Mouse (Mus musculus): ENCODE data around the gene Jmjd1c. TPM values are rescaled to one million over a fixed set of nuclear protein-coding genes. Genes with fewer than 3 reads are reported as not detected.

The Jmjd1c gene
- polyA plus RNA-seq, 1 experiment: 9.6 TPM

DNA sequence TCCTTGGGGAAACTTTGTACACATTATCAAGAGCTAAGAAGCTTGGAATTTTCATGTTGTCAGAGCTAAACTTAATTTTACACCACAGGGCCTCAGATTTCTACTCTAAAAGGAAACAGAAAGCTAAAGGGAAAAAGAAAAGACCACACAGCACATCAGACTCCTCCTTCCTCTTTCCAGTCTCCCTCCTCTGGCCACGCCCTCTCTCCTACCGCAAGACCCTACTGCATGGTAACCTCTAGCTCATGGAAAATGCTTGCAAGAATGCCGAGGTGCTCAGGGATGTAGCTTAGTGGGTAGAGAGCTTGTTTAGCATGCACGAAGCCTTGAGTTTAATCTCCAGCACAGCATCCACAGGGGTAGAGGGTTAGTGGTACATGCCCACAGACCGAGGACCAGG lies 24.0 kb upstream of the Jmjd1c start:
- peak overlapping the region; percentile 2 for H3K27ac ChIP-seq (ENCODE audit: control insufficient read depth, insufficient read depth, low read depth, low read length)
- TF ChIP-seq CTCF (IDR thresholded peaks at IDR 0.05; ENCODE audit: control insufficient read depth, insufficient read depth, insufficient replicate concordance, low read depth, low read length) (no peak), POLR2A (IDR thresholded peaks at IDR 0.05; ENCODE audit: control insufficient read depth, low read depth, low read length) (no peak)
- H3K36me3 ChIP-seq (ENCODE audit: control insufficient read depth, insufficient read depth, low read length): no peaks in the 10 kb centered on the region
- H3K27me3 ChIP-seq (ENCODE audit: control insufficient read depth, insufficient read depth, low read length): no peaks in the 10 kb centered on the region
- H3K4me3 ChIP-seq (ENCODE audit: control insufficient read depth, low read depth, low read length): no peak overlapping the region
- H3K4me1 ChIP-seq (ENCODE audit: control insufficient read depth, insufficient read depth, low read length): peaks cover 3% of the 10 kb centered on the region

- no peak for TF ChIP-seq POLR2A (IDR thresholded peaks at IDR 0.05; ENCODE audit: control insufficient read depth, low read depth, low read length)
- no peak for TF ChIP-seq CTCF (IDR thresholded peaks at IDR 0.05; ENCODE audit: control insufficient read depth, insufficient read depth, insufficient replicate concordance, low read depth, low read length)
- no peak overlapping the region for H3K27ac ChIP-seq (ENCODE audit: control insufficient read depth, insufficient read depth, low read depth, low read length)
- no peaks in the 10 kb centered on the region for H3K27me3 ChIP-seq (ENCODE audit: control insufficient read depth, insufficient read depth, low read length)
Measured at GRCm38 (mm10) chr10:67072600-67072999, 23.3 kb upstream of the Jmjd1c start.

GRCm38 (mm10) chr10:67073577-67073976 lies 22.3 kb upstream of the Jmjd1c start:
- Histone ChIP-seq H3K27me3 (ENCODE audit: control insufficient read depth, insufficient read depth, low read length) (no peaks in the 10 kb centered on the region), H3K27ac (ENCODE audit: control insufficient read depth, insufficient read depth, low read depth, low read length) (no peak overlapping the region), H3K36me3 (ENCODE audit: control insufficient read depth, insufficient read depth, low read length) (no peaks in the 10 kb centered on the region), H3K4me3 (ENCODE audit: control insufficient read depth, low read depth, low read length) (no peak overlapping the region), H3K4me1 (ENCODE audit: control insufficient read depth, insufficient read depth, low read length) (peaks cover 3% of the 10 kb centered on the region)
- TF ChIP-seq CTCF (IDR thresholded peaks at IDR 0.05; ENCODE audit: control insufficient read depth, insufficient read depth, insufficient replicate concordance, low read depth, low read length): no peak
- TF ChIP-seq POLR2A (IDR thresholded peaks at IDR 0.05; ENCODE audit: control insufficient read depth, low read depth, low read length): no peak

More at GRCm38 (mm10) chr10:67072600-67072999, 23.3 kb upstream of the Jmjd1c start:
- H3K4me3 ChIP-seq (ENCODE audit: control insufficient read depth, low read depth, low read length): no peak overlapping the region
- peaks cover 3% of the 10 kb centered on the region for H3K4me1 ChIP-seq (ENCODE audit: control insufficient read depth, insufficient read depth, low read length)
- H3K36me3 ChIP-seq (ENCODE audit: control insufficient read depth, insufficient read depth, low read length): no peaks in the 10 kb centered on the region

DNA sequence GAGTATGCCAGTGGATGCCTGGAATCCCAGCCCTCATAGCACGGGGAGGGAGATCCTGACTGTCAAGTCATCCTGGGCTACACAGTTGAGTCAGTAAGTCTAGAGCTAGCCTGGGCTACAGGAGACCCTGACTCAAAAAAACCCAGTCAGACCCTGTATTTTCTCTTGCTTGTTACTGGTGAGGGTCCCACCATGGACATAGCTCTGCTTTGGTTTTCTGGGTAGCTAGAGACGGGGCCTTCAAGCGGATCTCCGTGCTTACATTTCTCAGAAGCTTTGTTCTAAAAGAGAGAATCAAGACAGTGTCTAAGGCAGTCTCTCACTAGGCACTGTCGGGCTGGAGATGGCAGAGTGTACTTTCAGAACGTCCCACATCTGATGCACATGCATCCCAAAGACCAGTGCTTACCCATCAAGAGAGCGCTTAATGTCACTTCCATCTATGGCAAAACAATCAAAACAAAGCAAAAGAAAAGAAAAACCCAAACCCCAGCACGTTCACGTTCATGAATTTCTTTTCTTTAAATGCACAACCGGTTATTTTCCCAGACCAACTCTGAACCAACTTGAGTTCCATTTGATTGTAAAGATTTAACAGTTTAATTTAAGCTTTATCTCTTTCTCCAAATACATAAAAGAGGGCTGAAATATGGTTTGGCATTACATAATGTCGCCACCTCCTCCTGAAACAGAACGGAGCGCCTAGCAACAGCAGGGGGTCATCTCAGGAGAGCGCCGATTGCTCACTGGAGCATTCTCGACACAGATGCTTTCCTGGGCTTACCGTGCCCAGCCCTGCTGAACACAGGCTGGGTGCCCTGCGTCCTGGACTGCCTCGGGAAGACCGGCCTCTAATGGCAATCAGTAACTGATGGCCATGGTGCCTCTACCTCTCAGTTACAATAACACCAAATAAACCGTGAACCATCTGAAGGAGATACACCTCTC lies 19.7 kb upstream of the Jmjd1c start:
- no peaks in the 10 kb centered on the region for H3K36me3 ChIP-seq (ENCODE audit: control insufficient read depth, insufficient read depth, low read length)
- TF ChIP-seq CTCF (IDR thresholded peaks at IDR 0.05; ENCODE audit: control insufficient read depth, insufficient read depth, insufficient replicate concordance, low read depth, low read length) (no peak), POLR2A (IDR thresholded peaks at IDR 0.05; ENCODE audit: control insufficient read depth, low read depth, low read length) (no peak)
- no peak overlapping the region for H3K4me3 ChIP-seq (ENCODE audit: control insufficient read depth, low read depth, low read length)

GRCm38 (mm10) chr10:67079030-67079429 lies 16.9 kb upstream of the Jmjd1c start:
- TF ChIP-seq CTCF (IDR thresholded peaks at IDR 0.05; ENCODE audit: control insufficient read depth, insufficient read depth, insufficient replicate concordance, low read depth, low read length) (no peak), POLR2A (IDR thresholded peaks at IDR 0.05; ENCODE audit: control insufficient read depth, low read depth, low read length) (no peak)
- H3K27me3 ChIP-seq (ENCODE audit: control insufficient read depth, insufficient read depth, low read length): no peaks in the 10 kb centered on the region
- no peaks in the 10 kb centered on the region; the same call in 1 of the 2 replicates for H3K4me1 ChIP-seq (ENCODE audit: control insufficient read depth, insufficient read depth, low read length)
- no peaks in the 10 kb centered on the region for H3K36me3 ChIP-seq (ENCODE audit: control insufficient read depth, insufficient read depth, low read length)
- no peak overlapping the region for H3K4me3 ChIP-seq (ENCODE audit: control insufficient read depth, low read depth, low read length)
- no peak overlapping the region for H3K27ac ChIP-seq (ENCODE audit: control insufficient read depth, insufficient read depth, low read depth, low read length)

More for the DNA sequence above, 19.7 kb upstream of the Jmjd1c start:
- no peak overlapping the region; the same call in 1 of the 2 replicates for H3K27ac ChIP-seq (ENCODE audit: control insufficient read depth, insufficient read depth, low read depth, low read length)
- H3K27me3 ChIP-seq (ENCODE audit: control insufficient read depth, insufficient read depth, low read length): no peaks in the 10 kb centered on the region
- H3K4me1 ChIP-seq (ENCODE audit: control insufficient read depth, insufficient read depth, low read length): no peaks in the 10 kb centered on the region; the same call in 1 of the 2 replicates

DNA sequence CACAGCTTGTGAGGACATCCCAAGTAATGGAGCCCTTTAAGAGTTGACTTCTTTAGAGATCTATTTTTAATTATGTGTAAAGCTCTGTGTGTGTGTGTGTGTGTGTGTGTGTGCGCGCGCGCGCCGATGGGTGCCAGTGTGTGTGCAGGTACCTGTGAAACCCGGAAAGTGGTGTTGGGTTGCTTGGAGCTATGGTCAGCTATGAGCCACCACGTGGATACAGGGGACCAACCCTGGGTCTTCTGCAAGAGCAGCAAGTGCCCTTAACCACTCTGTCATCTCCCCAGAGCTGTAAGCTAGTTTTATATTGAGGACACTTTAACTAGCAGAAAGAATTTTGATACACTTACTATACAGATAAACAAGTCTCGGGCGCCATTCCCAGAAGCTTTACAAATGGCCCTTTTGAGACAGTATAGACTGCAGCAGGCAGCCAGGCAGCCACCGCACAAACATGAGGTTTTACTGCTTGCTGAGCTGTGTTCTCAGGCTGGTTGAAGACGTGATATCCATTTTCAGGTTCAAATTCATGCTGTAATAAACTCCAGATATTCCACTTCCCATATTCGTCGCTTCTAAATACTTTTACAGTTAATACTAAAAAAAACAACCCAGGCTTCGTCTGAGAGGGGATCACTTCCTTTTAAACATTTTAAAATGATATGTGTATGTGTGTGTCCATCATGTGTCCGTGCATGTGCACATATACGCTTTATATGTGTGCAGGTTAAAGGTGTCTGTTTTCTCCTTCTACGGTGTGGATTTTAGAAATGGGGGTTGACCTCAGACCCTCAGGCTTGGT lies 14.5 kb upstream of the Jmjd1c start:
- Histone ChIP-seq H3K4me1 (ENCODE audit: control insufficient read depth, insufficient read depth, low read length) (no peaks in the 10 kb centered on the region; the same call in 1 of the 2 replicates), H3K27me3 (ENCODE audit: control insufficient read depth, insufficient read depth, low read length) (no peaks in the 10 kb centered on the region), H3K27ac (ENCODE audit: control insufficient read depth, insufficient read depth, low read depth, low read length) (no peak overlapping the region), H3K4me3 (ENCODE audit: control insufficient read depth, low read depth, low read length) (no peak overlapping the region), H3K36me3 (ENCODE audit: control insufficient read depth, insufficient read depth, low read length) (no peaks in the 10 kb centered on the region)
- TF ChIP-seq POLR2A (IDR thresholded peaks at IDR 0.05; ENCODE audit: control insufficient read depth, low read depth, low read length): no peak
- no peak for TF ChIP-seq CTCF (IDR thresholded peaks at IDR 0.05; ENCODE audit: control insufficient read depth, insufficient read depth, insufficient replicate concordance, low read depth, low read length)

DNA sequence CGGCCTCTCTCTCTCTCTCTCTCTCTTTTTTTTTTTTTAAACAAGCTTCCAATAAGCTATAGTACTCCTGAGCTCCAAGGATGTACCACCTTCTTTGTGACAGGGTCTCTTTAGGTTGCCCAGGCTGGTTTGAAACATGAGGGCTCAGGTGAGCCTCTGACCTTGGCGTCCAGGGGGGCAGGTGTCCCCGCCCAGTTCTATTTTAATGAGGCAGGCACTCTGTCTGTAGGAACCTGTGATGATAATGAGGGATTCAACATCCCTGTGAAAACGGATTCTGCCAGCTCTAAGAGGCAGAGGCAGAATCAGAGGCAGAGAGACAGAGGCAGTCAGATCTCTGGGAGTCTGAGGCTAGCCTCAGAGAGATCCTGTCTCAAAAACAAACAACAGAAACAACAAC lies 13.4 kb upstream of the Jmjd1c start:
- H3K4me1 ChIP-seq (ENCODE audit: control insufficient read depth, insufficient read depth, low read length): no peaks in the 10 kb centered on the region
- H3K4me3 ChIP-seq (ENCODE audit: control insufficient read depth, low read depth, low read length): no peak overlapping the region
- no peak overlapping the region for H3K27ac ChIP-seq (ENCODE audit: control insufficient read depth, insufficient read depth, low read depth, low read length)
- H3K36me3 ChIP-seq (ENCODE audit: control insufficient read depth, insufficient read depth, low read length): no peaks in the 10 kb centered on the region
- no peak for TF ChIP-seq CTCF (IDR thresholded peaks at IDR 0.05; ENCODE audit: control insufficient read depth, insufficient read depth, insufficient replicate concordance, low read depth, low read length)
- no peak for TF ChIP-seq POLR2A (IDR thresholded peaks at IDR 0.05; ENCODE audit: control insufficient read depth, low read depth, low read length)
- no peaks in the 10 kb centered on the region for H3K27me3 ChIP-seq (ENCODE audit: control insufficient read depth, insufficient read depth, low read length)
